Mouse (Mus musculus): ENCODE measurements at regions not wholly inside any gene's neighbourhood (a gene's known extent, or its start where the extent isn't known, plus 50 kb on each side); places are given as distances from the start of the nearest gene placed in this dataset.
"Not testable (repeated sequence)": the region's sequence is repeated elsewhere in the genome, so short reads cannot be mapped to it uniquely, and the experiment has no call there.

GRCm38 (mm10) chr3:31603237-31603636 lies 293.1 kb upstream of the Slc7a14 start:
- Histone ChIP-seq H3K36me3 (ENCODE audit: control insufficient read depth, insufficient read depth, low read length, poor library complexity, severe bottlenecking) (no peaks in the 10 kb centered on the region), H3K4me1 (ENCODE audit: control insufficient read depth, insufficient read depth, low read length) (no peaks in the 10 kb centered on the region), H3K27ac (ENCODE audit: insufficient read depth, low read length) (no peak overlapping the region), H3K27me3 (ENCODE audit: control insufficient read depth, insufficient read depth, low read length, poor library complexity, severe bottlenecking) (no peaks in the 10 kb centered on the region), H3K9me3 (replicated peaks; ENCODE audit: control insufficient read depth, insufficient read depth, low read length, poor library complexity, severe bottlenecking) (no peaks in the 10 kb centered on the region; the same call in 1 of the 2 replicates), H3K9ac (ENCODE audit: low read depth, poor library complexity, severe bottlenecking) (no peak overlapping the region), H3K4me3 (ENCODE audit: low read depth, low read length) (no peak overlapping the region)
- TF ChIP-seq POLR2A (IDR thresholded peaks at IDR 0.05; ENCODE audit: insufficient read depth, low read length) (no peak), EP300 (IDR thresholded peaks at IDR 0.05; ENCODE audit: insufficient read depth, low read depth, low read length) (no peak), CTCF (IDR thresholded peaks at IDR 0.05; ENCODE audit: low read depth, low read length) (peak; percentile 45)

GRCm38 (mm10) chr3:31596581-31596980 lies 286.4 kb upstream of the Slc7a14 start:
- H3K4me1 ChIP-seq (ENCODE audit: control insufficient read depth, insufficient read depth, low read length); H3K27ac ChIP-seq (ENCODE audit: insufficient read depth, low read length); H3K4me3 ChIP-seq (ENCODE audit: low read depth, low read length); H3K9ac ChIP-seq (ENCODE audit: low read depth, poor library complexity, severe bottlenecking); H3K27me3 ChIP-seq (ENCODE audit: control insufficient read depth, insufficient read depth, low read length, poor library complexity, severe bottlenecking); H3K36me3 ChIP-seq (ENCODE audit: control insufficient read depth, insufficient read depth, low read length, poor library complexity, severe bottlenecking): not testable (repeated sequence)
- H3K9me3 ChIP-seq (replicated peaks; ENCODE audit: control insufficient read depth, insufficient read depth, low read length, poor library complexity, severe bottlenecking): peaks cover 29% of the 10 kb centered on the region

GRCm38 (mm10) chr3:31585971-31586370 lies 275.8 kb upstream of the Slc7a14 start:
- Histone ChIP-seq H3K9me3 (replicated peaks; ENCODE audit: control insufficient read depth, insufficient read depth, low read length, poor library complexity, severe bottlenecking) (no peaks in the 10 kb centered on the region), H3K27ac (ENCODE audit: insufficient read depth, low read length) (no peak overlapping the region), H3K36me3 (ENCODE audit: control insufficient read depth, insufficient read depth, low read length, poor library complexity, severe bottlenecking) (no peaks in the 10 kb centered on the region), H3K4me1 (ENCODE audit: control insufficient read depth, insufficient read depth, low read length) (no peaks in the 10 kb centered on the region), H3K9ac (ENCODE audit: low read depth, poor library complexity, severe bottlenecking) (no peak overlapping the region), H3K27me3 (ENCODE audit: control insufficient read depth, insufficient read depth, low read length, poor library complexity, severe bottlenecking) (no peaks in the 10 kb centered on the region), H3K4me3 (ENCODE audit: low read depth, low read length) (no peak overlapping the region)
- TF ChIP-seq CTCF (IDR thresholded peaks at IDR 0.05; ENCODE audit: low read depth, low read length): no peak
- TF ChIP-seq POLR2A (IDR thresholded peaks at IDR 0.05; ENCODE audit: insufficient read depth, low read length): no peak
- no peak for TF ChIP-seq EP300 (IDR thresholded peaks at IDR 0.05; ENCODE audit: insufficient read depth, low read depth, low read length)

GRCm38 (mm10) chr3:31573849-31574248 lies 263.7 kb upstream of the Slc7a14 start:
- no peaks in the 10 kb centered on the region for H3K27me3 ChIP-seq (ENCODE audit: control insufficient read depth, insufficient read depth, low read length, poor library complexity, severe bottlenecking)
- H3K27ac ChIP-seq (ENCODE audit: insufficient read depth, low read length): no peak overlapping the region
- TF ChIP-seq EP300 (IDR thresholded peaks at IDR 0.05; ENCODE audit: insufficient read depth, low read depth, low read length) (no peak), CTCF (IDR thresholded peaks at IDR 0.05; ENCODE audit: low read depth, low read length) (no peak), POLR2A (IDR thresholded peaks at IDR 0.05; ENCODE audit: insufficient read depth, low read length) (no peak)
- peaks cover 12% of the 10 kb centered on the region for H3K9me3 ChIP-seq (replicated peaks; ENCODE audit: control insufficient read depth, insufficient read depth, low read length, poor library complexity, severe bottlenecking)
- no peaks in the 10 kb centered on the region for H3K4me1 ChIP-seq (ENCODE audit: control insufficient read depth, insufficient read depth, low read length)
- H3K36me3 ChIP-seq (ENCODE audit: control insufficient read depth, insufficient read depth, low read length, poor library complexity, severe bottlenecking): no peaks in the 10 kb centered on the region
- no peak overlapping the region for H3K4me3 ChIP-seq (ENCODE audit: low read depth, low read length)
- H3K9ac ChIP-seq (ENCODE audit: low read depth, poor library complexity, severe bottlenecking): no peak overlapping the region

All from ES-Bruce4 (cell line).